Mouse (Mus musculus): ENCODE data around the gene Rab3d. TPM values are rescaled to one million over a fixed set of nuclear protein-coding genes. Genes with fewer than 3 reads are reported as not detected.
A peak's percentile ranks its signal among the peaks of the same experiment; 100 is the strongest.

Rab3d gene
- total RNA-seq, 1 experiment: 4.4 TPM

GRCm38 (mm10) chr9:21958372-21958771 is 40.4 kb upstream of the Rab3d start:
- Histone ChIP-seq H3K9ac (ENCODE audit: insufficient read depth, low read depth, low read length, poor library complexity, severe bottlenecking) (no peak overlapping the region), H3K9me3 (ENCODE audit: control insufficient read depth, insufficient read depth, low read depth, low read length) (no peaks in the 10 kb centered on the region), H3K36me3 (ENCODE audit: control insufficient read depth, insufficient read depth, low read length, poor library complexity, severe bottlenecking) (no peaks in the 10 kb centered on the region; the same call in 1 of the 2 replicates), H3K4me1 (ENCODE audit: control insufficient read depth in 2 of 2, insufficient read depth in 2 of 2, low read length in 2 of 2, poor library complexity in 1 of 2) (peaks cover 0 to 9% of the 10 kb centered on the region in 2 experiments; a peak in 2 of 4 replicates), H3K4me3 (ENCODE audit: insufficient read depth in 1 of 2, low read depth in 1 of 2, low read length in 2 of 2, poor library complexity in 1 of 2, severe bottlenecking in 1 of 2) (no peak overlapping the region), H3K27ac (ENCODE audit: insufficient read depth, low read depth, low read length, poor library complexity, severe bottlenecking) (no peak overlapping the region)
- no peak for DNase-seq (ENCODE audit: low read depth, low spot score)
- in situ Hi-C loops (cut with MboI; ENCODE audit: low sequenced_read_pairs in 2 of 2, unreplicated experiment in 2 of 2): no loop called here
- TF ChIP-seq ZNF384 (IDR thresholded peaks at IDR 0.05; ENCODE audit: low read depth, low read length) (no peak), HCFC1 (IDR thresholded peaks at IDR 0.05; ENCODE audit: borderline replicate concordance, insufficient read depth, low read length) (no peak), CHD2 (IDR thresholded peaks at IDR 0.05; ENCODE audit: low read depth, low read length) (no peak), ZC3H11A (IDR thresholded peaks at IDR 0.05; ENCODE audit: borderline replicate concordance, low read depth, low read length) (no peak), MAFK (IDR thresholded peaks at IDR 0.05; ENCODE audit: insufficient read depth, low read depth, low read length) (no peak)

- TF ChIP-seq ZNF384 (IDR thresholded peaks at IDR 0.05; ENCODE audit: low read depth, low read length) (no peak), CHD2 (IDR thresholded peaks at IDR 0.05; ENCODE audit: low read depth, low read length) (peak; percentile 82)
- no peaks in the 10 kb centered on the region; the same call in 1 of the 2 replicates for H3K36me3 ChIP-seq (ENCODE audit: control insufficient read depth, insufficient read depth, low read length, poor library complexity, severe bottlenecking)
- peak within 1 kb of the TSS; percentile 94 for H3K9ac ChIP-seq (ENCODE audit: insufficient read depth, low read depth, low read length, poor library complexity, severe bottlenecking)
- H3K4me1 ChIP-seq (ENCODE audit: control insufficient read depth in 2 of 2, insufficient read depth in 2 of 2, low read length in 2 of 2, poor library complexity in 1 of 2): peaks cover 0 to 3% of the 10 kb centered on the region in 2 experiments; a peak in 1 of 4 replicates
- H3K27ac ChIP-seq (ENCODE audit: insufficient read depth, low read depth, low read length, poor library complexity, severe bottlenecking): peak within 1 kb of the TSS; percentile 74
- DNase-seq (ENCODE audit: low read depth, low spot score): peak; percentile 97
- H3K4me3 ChIP-seq (ENCODE audit: insufficient read depth in 1 of 2, low read depth in 1 of 2, low read length in 2 of 2, poor library complexity in 1 of 2, severe bottlenecking in 1 of 2): peak within 1 kb of the TSS; percentile 68 to 85
- in situ Hi-C loops (cut with MboI; ENCODE audit: low sequenced_read_pairs in 2 of 2, unreplicated experiment in 2 of 2): no loop called here
- no peaks in the 10 kb centered on the region for H3K9me3 ChIP-seq (ENCODE audit: control insufficient read depth, insufficient read depth, low read depth, low read length)
Measured at GRCm38 (mm10) chr9:21955570-21956281, 37.7 kb upstream of the Rab3d start, which contains the start of gene Swsap1. TSS of gene Swsap1 (plus strand) at chr9:21955755.

- Histone ChIP-seq H3K9me3 (ENCODE audit: control insufficient read depth, insufficient read depth, low read depth, low read length) (no peaks in the 10 kb centered on the region), H3K27ac (ENCODE audit: insufficient read depth, low read depth, low read length, poor library complexity, severe bottlenecking) (peak overlapping the region; percentile 61; the same call in 1 of the 2 replicates), H3K4me3 (ENCODE audit: insufficient read depth in 1 of 2, low read depth in 1 of 2, low read length in 2 of 2, poor library complexity in 1 of 2, severe bottlenecking in 1 of 2) (peak overlapping the region; percentile 68 to 85), H3K9ac (ENCODE audit: insufficient read depth, low read depth, low read length, poor library complexity, severe bottlenecking) (peak overlapping the region; percentile 82), H3K36me3 (ENCODE audit: control insufficient read depth, insufficient read depth, low read length, poor library complexity, severe bottlenecking) (no peaks in the 10 kb centered on the region; the same call in 1 of the 2 replicates), H3K4me1 (ENCODE audit: control insufficient read depth in 2 of 2, insufficient read depth in 2 of 2, low read length in 2 of 2, poor library complexity in 1 of 2) (peaks cover 0 to 3% of the 10 kb centered on the region in 2 experiments; a peak in 1 of 4 replicates)
- in situ Hi-C loops (cut with MboI; ENCODE audit: low sequenced_read_pairs in 2 of 2, unreplicated experiment in 2 of 2): no loop called here
- no peak for TF ChIP-seq CHD2 (IDR thresholded peaks at IDR 0.05; ENCODE audit: low read depth, low read length)
- TF ChIP-seq ZC3H11A (IDR thresholded peaks at IDR 0.05; ENCODE audit: borderline replicate concordance, low read depth, low read length): no peak
- DNase-seq (ENCODE audit: low read depth, low spot score): no peak
Measured at GRCm38 (mm10) chr9:21955225-21955569, 37.2 kb upstream of the Rab3d start.

GRCm38 (mm10) chr9:21954635-21955034 is 36.6 kb upstream of the Rab3d start:
- in situ Hi-C loops (cut with MboI; ENCODE audit: low sequenced_read_pairs in 2 of 2, unreplicated experiment in 2 of 2): no loop called here
- no peak overlapping the region for H3K27ac ChIP-seq (ENCODE audit: insufficient read depth, low read depth, low read length, poor library complexity, severe bottlenecking)

More at GRCm38 (mm10) chr9:21954635-21955034, 36.6 kb upstream of the Rab3d start:
- no peaks in the 10 kb centered on the region for H3K9me3 ChIP-seq (ENCODE audit: control insufficient read depth, insufficient read depth, low read depth, low read length)
- H3K4me1 ChIP-seq (ENCODE audit: control insufficient read depth in 2 of 2, insufficient read depth in 2 of 2, low read length in 2 of 2, poor library complexity in 1 of 2): peaks cover 0 to 3% of the 10 kb centered on the region in 2 experiments; a peak in 1 of 4 replicates
- no peak overlapping the region for H3K9ac ChIP-seq (ENCODE audit: insufficient read depth, low read depth, low read length, poor library complexity, severe bottlenecking)
- no peak for DNase-seq (ENCODE audit: low read depth, low spot score)
- H3K36me3 ChIP-seq (ENCODE audit: control insufficient read depth, insufficient read depth, low read length, poor library complexity, severe bottlenecking): no peaks in the 10 kb centered on the region; the same call in 1 of the 2 replicates
- H3K4me3 ChIP-seq (ENCODE audit: insufficient read depth in 1 of 2, low read depth in 1 of 2, low read length in 2 of 2, poor library complexity in 1 of 2, severe bottlenecking in 1 of 2): peak overlapping the region in 1 of 2 experiments; percentile 68; a peak in 2 of 4 replicates
- TF ChIP-seq MAFK (IDR thresholded peaks at IDR 0.05; ENCODE audit: insufficient read depth, low read depth, low read length) (no peak), ZNF384 (IDR thresholded peaks at IDR 0.05; ENCODE audit: low read depth, low read length) (no peak), HCFC1 (IDR thresholded peaks at IDR 0.05; ENCODE audit: borderline replicate concordance, insufficient read depth, low read length) (no peak), CHD2 (IDR thresholded peaks at IDR 0.05; ENCODE audit: low read depth, low read length) (no peak), ZC3H11A (IDR thresholded peaks at IDR 0.05; ENCODE audit: borderline replicate concordance, low read depth, low read length) (no peak)

All from ES-E14 (cell line).